In genomic region chr8:11417762-11418161, GRCm38 (mm10) we compare ENCODE assay signal across 11 mouse cellular contexts.
DNase-seq lines count a peak whose midpoint lies in the region; ATAC-seq and TF ChIP-seq lines count a peak whose summit lies in the region.
"Had no signal": no experiment of that assay in that cellular context is flagged by ENCODE, and none has a peak within 500 bp of the region (broad histone marks: within the 10 kb centered on the region; RNA-seq: fewer than 3 reads in every experiment).

No protein-coding gene starts in this region.

- ATAC-seq in midbrain, postnatal 0 days (ENCODE audit: low FRiP score): no peak
- no peak for ATAC-seq in midbrain, embryonic 11.5 days (ENCODE audit: low FRiP score)
- no peak for ATAC-seq in stomach, postnatal 0 days (ENCODE audit: low FRiP score, low TSS enrichment)

- no peak overlapping the region for H3K9ac ChIP-seq in midbrain, postnatal 0 days (replicated peaks; ENCODE audit: low read length, poor library complexity, severe bottlenecking)
- H3K9ac ChIP-seq in midbrain, embryonic 11.5 days (ENCODE audit: low read length): no peak overlapping the region
- no peak overlapping the region for H3K9ac ChIP-seq in stomach, postnatal 0 days (ENCODE audit: low read length)
- H3K9ac ChIP-seq: hindbrain, embryonic 12.5 days had no signal

- no peak for DNase-seq in gastrocnemius, adult 2 months
- no peak for DNase-seq in gastrocnemius, postnatal 14 days
- DNase-seq in midbrain, postnatal 0 days (ENCODE audit: low spot score): peak; percentile 70
- DNase-seq in midbrain, embryonic 11.5 days (ENCODE audit: low spot score, missing footprints): no peak
- DNase-seq in adrenal gland, postnatal 36 days: peak; percentile 49 to 62
- no peak for DNase-seq in embryo, embryonic 11 days
- no peak for DNase-seq in stomach, postnatal 0 days (ENCODE audit: low spot score)
- DNase-seq: cerebellum, adult 9-11 months; kidney, adult 9 months had no signal

- 0 out of 2 replicates have a peak overlapping the region, but pooled peaks have one; percentile 20 for H3K27ac ChIP-seq in gastrocnemius, adult 2 months
- no peak overlapping the region for H3K27ac ChIP-seq in midbrain, postnatal 0 days (ENCODE audit: low read depth, low read length)
- no peak overlapping the region for H3K27ac ChIP-seq in midbrain, embryonic 11.5 days (ENCODE audit: low read depth, low read length)
- no peak overlapping the region for H3K27ac ChIP-seq in stomach, postnatal 0 days (replicated peaks)
- H3K27ac ChIP-seq: hindbrain, embryonic 12.5 days had no signal

- no peaks in the 10 kb centered on the region for H3K79me2 ChIP-seq in myocyte (ENCODE audit: control insufficient read depth, insufficient read depth)

- intact Hi-C loops in gastrocnemius, adult 2 months (cut with DNase I): no loop called here
- intact Hi-C loops in gastrocnemius, postnatal 14 days (cut with DNase I; ENCODE audit: low total_unique reads): no loop called here

- no peak overlapping the region for H3K4me2 ChIP-seq in midbrain, postnatal 0 days (ENCODE audit: low read depth, low read length, poor library complexity, severe bottlenecking)
- no peak overlapping the region for H3K4me2 ChIP-seq in midbrain, embryonic 11.5 days
- peak overlapping the region; percentile 52 for H3K4me2 ChIP-seq in myocyte (ENCODE audit: low read depth)
- no peak overlapping the region for H3K4me2 ChIP-seq in stomach, postnatal 0 days (replicated peaks; ENCODE audit: low read depth)
- H3K4me2 ChIP-seq: hindbrain, embryonic 12.5 days had no signal

- TF ChIP-seq CTCF in gastrocnemius, adult 2 months (IDR thresholded peaks at IDR 0.05): no peak
- no peak for TF ChIP-seq CTCF in midbrain, postnatal 0 days (IDR thresholded peaks at IDR 0.05)
- no peak for TF ChIP-seq CTCF in stomach, postnatal 0 days (IDR thresholded peaks at IDR 0.05; ENCODE audit: low read depth)

- TF ChIP-seq POLR2A in myocyte (IDR thresholded peaks at IDR 0.05; ENCODE audit: insufficient read length, low read depth): no peak

- H3K36me3 ChIP-seq in midbrain, postnatal 0 days (ENCODE audit: insufficient read depth, low read length): no peaks in the 10 kb centered on the region
- no peaks in the 10 kb centered on the region for H3K36me3 ChIP-seq in midbrain, embryonic 11.5 days (ENCODE audit: control insufficient read depth, insufficient read depth, low read length)
- no peaks in the 10 kb centered on the region for H3K36me3 ChIP-seq in myocyte (ENCODE audit: control insufficient read depth, insufficient read depth)
- H3K36me3 ChIP-seq in stomach, postnatal 0 days (ENCODE audit: control insufficient read depth, insufficient read depth, low read length): peaks cover 11% of the 10 kb centered on the region
- H3K36me3 ChIP-seq: hindbrain, embryonic 12.5 days had no signal

- H3K4me3 ChIP-seq in gastrocnemius, adult 2 months: no peak overlapping the region
- no peak overlapping the region for H3K4me3 ChIP-seq in midbrain, postnatal 0 days (ENCODE audit: low read depth, low read length)
- no peak overlapping the region for H3K4me3 ChIP-seq in midbrain, embryonic 11.5 days (ENCODE audit: low read depth, low read length)
- H3K4me3 ChIP-seq in myocyte: no peak overlapping the region
- no peak overlapping the region for H3K4me3 ChIP-seq in stomach, postnatal 0 days (ENCODE audit: low read depth, low read length)
- H3K4me3 ChIP-seq: hindbrain, embryonic 12.5 days had no signal

- H3K4me1 ChIP-seq in midbrain, postnatal 0 days (ENCODE audit: insufficient read depth, low read length): peaks cover 6% of the 10 kb centered on the region; the same call in 1 of the 2 replicates
- H3K4me1 ChIP-seq in midbrain, embryonic 11.5 days (ENCODE audit: control insufficient read depth, insufficient read depth, low read length): peaks cover 8% of the 10 kb centered on the region
- H3K4me1 ChIP-seq in stomach, postnatal 0 days (replicated peaks; ENCODE audit: control insufficient read depth, insufficient read depth): no peaks in the 10 kb centered on the region

- H3ac ChIP-seq in myocyte (ENCODE audit: control insufficient read depth, insufficient read length): no peak overlapping the region

- no peaks in the 10 kb centered on the region for H3K27me3 ChIP-seq in midbrain, postnatal 0 days (ENCODE audit: insufficient read depth, low read length)
- no peaks in the 10 kb centered on the region for H3K27me3 ChIP-seq in midbrain, embryonic 11.5 days (ENCODE audit: control insufficient read depth, insufficient read depth, low read length)
- H3K27me3 ChIP-seq in myocyte (ENCODE audit: control insufficient read depth, insufficient read depth, insufficient read length): no peaks in the 10 kb centered on the region
- H3K27me3 ChIP-seq in stomach, postnatal 0 days (ENCODE audit: control insufficient read depth, insufficient read depth, low read length): no peaks in the 10 kb centered on the region
- H3K27me3 ChIP-seq: hindbrain, embryonic 12.5 days had no signal

- WGBS in midbrain, postnatal 0 days: 49% methylated on average over 13 of the region's 13 CpGs
- 83% methylated on average over 13 of the region's 13 CpGs for WGBS in midbrain, embryonic 11.5 days
- WGBS in stomach, postnatal 0 days: 69% methylated on average over 13 of the region's 13 CpGs

- TF ChIP-seq EP300 in stomach, postnatal 0 days (optimal IDR thresholded peaks at IDR 0.05): no peak

- no peaks in the 10 kb centered on the region for H3K9me3 ChIP-seq in midbrain, postnatal 0 days (ENCODE audit: low read length)
- no peaks in the 10 kb centered on the region for H3K9me3 ChIP-seq in midbrain, embryonic 11.5 days (ENCODE audit: control insufficient read depth, low read length)
- H3K9me3 ChIP-seq in stomach, postnatal 0 days (ENCODE audit: control insufficient read depth, low read length): no peaks in the 10 kb centered on the region
- H3K9me3 ChIP-seq: hindbrain, embryonic 12.5 days had no signal

TF ChIP-seq in myocyte, 11 proteins besides CTCF, POLR2A, EP300 and RAD21:
- TF ChIP-seq SRF (IDR thresholded peaks at IDR 0.05; ENCODE audit: control insufficient read depth, insufficient read length, low read depth) (no peak), MYOG (IDR thresholded peaks at IDR 0.05; ENCODE audit: control insufficient read depth in 1 of 3, insufficient read depth in 1 of 3, insufficient read length in 2 of 3, low read depth in 2 of 3) (peak in 2 of 3 experiments; percentile 49 to 72), TCF3 (IDR thresholded peaks at IDR 0.05; ENCODE audit: insufficient read length, low read depth) (no peak), POLR2AphosphoS2 (IDR thresholded peaks at IDR 0.05; ENCODE audit: insufficient read length, low read depth) (no peak), CEBPB (IDR thresholded peaks at IDR 0.05; ENCODE audit: insufficient read depth, poor library complexity, severe bottlenecking) (no peak), TCF12 (IDR thresholded peaks at IDR 0.05; ENCODE audit: insufficient read depth, poor library complexity, severe bottlenecking) (peak; percentile 67), MAX (IDR thresholded peaks at IDR 0.05; ENCODE audit: low read depth) (no peak), MYOD1 (IDR thresholded peaks at IDR 0.05; ENCODE audit: control insufficient read depth in 1 of 3, insufficient read length in 2 of 3, low read depth in 2 of 3) (peak in 2 of 3 experiments; percentile 82 to 83), USF1 (IDR thresholded peaks at IDR 0.05; ENCODE audit: low read depth) (no peak), REST (IDR thresholded peaks at IDR 0.05; ENCODE audit: insufficient read depth, insufficient read length) (no peak), E2F4 (IDR thresholded peaks at IDR 0.05; ENCODE audit: insufficient read depth) (no peak)
TF ChIP-seq in myocyte: peak in this region for 3.

Comparison
In these comparisons a context has a peak if more than half of its experiments do, and no peak if none do; other contexts are left out.
1. DNase-seq: peak in midbrain, postnatal 0 days (single experiment) and adrenal gland, postnatal 36 days (2 of 2); none in gastrocnemius, adult 2 months (single experiment), gastrocnemius, postnatal 14 days (single experiment), midbrain, embryonic 11.5 days (single experiment), embryo, embryonic 11 days (single experiment) and stomach, postnatal 0 days (single experiment).